Mouse (Mus musculus): ENCODE measurements around the gene Thap3.

DNA sequence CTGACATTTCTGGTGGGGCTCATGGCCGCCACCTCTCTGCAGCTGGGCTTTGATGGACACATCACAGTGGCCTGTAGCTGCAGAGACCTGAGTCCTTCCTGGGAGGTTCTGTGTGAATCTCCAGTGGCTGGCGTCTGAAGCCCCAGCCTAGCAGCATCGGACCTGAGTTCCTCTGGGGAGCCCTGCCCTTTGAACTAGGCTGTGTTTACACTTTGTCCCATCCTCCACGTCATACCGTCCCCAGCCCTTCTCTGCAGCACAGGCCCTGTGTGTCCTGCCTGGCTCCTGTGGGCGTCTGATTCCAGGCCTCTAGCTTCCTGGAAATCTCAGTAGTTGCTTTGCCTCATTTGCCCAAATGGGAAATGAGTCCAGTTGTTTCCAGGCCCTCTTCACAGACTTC lies 35.6 kb downstream of the Thap3 start:
- TF ChIP-seq CTCF (IDR thresholded peaks at IDR 0.05; ENCODE audit: borderline replicate concordance, control insufficient read depth, extremely low read depth, insufficient read depth, low read length, poor library complexity) (no peak), POLR2A (IDR thresholded peaks at IDR 0.05; ENCODE audit: control insufficient read depth, extremely low read depth, insufficient read depth, low read length, poor library complexity) (no peak)

Measured in thymus, adult 2 months (tissue).